Mouse (Mus musculus) lung, postnatal 10 days (tissue): ENCODE results near the gene Tdrd9.

Source experiments
- DNase-seq: peaks from one replicate; pipeline ENCODE4 v3.0.0; 2021

The Tdrd9 gene

GRCm38 (mm10) chr12:111963339-111963738 lies 8.0 kb upstream of the Tdrd9 start:
- DNase-seq: no peak

GRCm38 (mm10) chr12:111966683-111967173 lies 4.6 kb upstream of the Tdrd9 start, which contains the start of gene Atp5mpl:
Gene Atp5mpl (minus strand): TSS chr12:111966977.
- peak; percentile 98 for DNase-seq

- DNase-seq: no peak
These were observed 1.3 kb upstream of the Tdrd9 start for GRCm38 (mm10) chr12:111970085-111970484.

- no peak for DNase-seq
These were observed 1.1 kb downstream of the Tdrd9 start for GRCm38 (mm10) chr12:111972504-111972903.

- DNase-seq: no peak
These were observed 3.2 kb downstream of the Tdrd9 start for GRCm38 (mm10) chr12:111974578-111974977.

GRCm38 (mm10) chr12:111977138-111977537 lies 5.8 kb downstream of the Tdrd9 start:
- DNase-seq: peak; percentile 70

GRCm38 (mm10) chr12:111978274-111978673 lies 6.9 kb downstream of the Tdrd9 start:
- no peak for DNase-seq

- DNase-seq: no peak
These were observed 9.6 kb downstream of the Tdrd9 start, which contains the start of gene Rd3l for GRCm38 (mm10) chr12:111980887-111981367. Gene Rd3l (minus strand): TSS chr12:111981317.

- DNase-seq: no peak
These were observed 10.5 kb downstream of the Tdrd9 start for GRCm38 (mm10) chr12:111981831-111982230.

GRCm38 (mm10) chr12:111983165-111983564 lies 11.8 kb downstream of the Tdrd9 start:
- no peak for DNase-seq

GRCm38 (mm10) chr12:111986756-111987155 lies 15.4 kb downstream of the Tdrd9 start:
- DNase-seq: no peak

GRCm38 (mm10) chr12:111992626-111993025 lies 21.3 kb downstream of the Tdrd9 start:
- no peak for DNase-seq

- DNase-seq: no peak
These were observed 23.8 kb downstream of the Tdrd9 start for GRCm38 (mm10) chr12:111995161-111995560.

- no peak for DNase-seq
These were observed 28.4 kb downstream of the Tdrd9 start for GRCm38 (mm10) chr12:111999735-112000134.

GRCm38 (mm10) chr12:112001223-112001622 lies 29.9 kb downstream of the Tdrd9 start:
- DNase-seq: peak; percentile 81

- no peak for DNase-seq
These were observed 41.3 kb downstream of the Tdrd9 start for GRCm38 (mm10) chr12:112012511-112013270.

- DNase-seq: no peak
These were observed 42.0 kb downstream of the Tdrd9 start for GRCm38 (mm10) chr12:112013271-112013801.

GRCm38 (mm10) chr12:112016346-112016745 lies 45.0 kb downstream of the Tdrd9 start:
- no peak for DNase-seq

GRCm38 (mm10) chr12:112023306-112023705 lies 51.9 kb downstream of the Tdrd9 start:
- DNase-seq: no peak

GRCm38 (mm10) chr12:112024581-112025310 lies 53.4 kb downstream of the Tdrd9 start:
- no peak for DNase-seq

GRCm38 (mm10) chr12:112025457-112025856 lies 54.1 kb downstream of the Tdrd9 start:
- DNase-seq: no peak

GRCm38 (mm10) chr12:112025907-112026645 lies 54.7 kb downstream of the Tdrd9 start:
- DNase-seq: no peak

GRCm38 (mm10) chr12:112027408-112027807 lies 56.0 kb downstream of the Tdrd9 start:
- no peak for DNase-seq
